Mouse (Mus musculus) ES-E14 (cell line): ENCODE measurements around the gene Dmxl2.

Experiments
- CHD2 ChIP-seq: IDR thresholded peaks from 2 replicates; pipeline ENCODE4 v1.6.1; 2014; ENCODE audit warnings: mild to moderate bottlenecking, low read depth, low read length, inconsistent platforms
- HCFC1 ChIP-seq: IDR thresholded peaks from 2 replicates; pipeline ENCODE4 v1.6.1; 2012; ENCODE audit warnings: low read length, inconsistent platforms, borderline replicate concordance; ENCODE audit not compliant: insufficient read depth
- MAFK ChIP-seq: IDR thresholded peaks from 2 replicates; pipeline ENCODE4 v1.6.1; 2014; ENCODE audit warnings: mild to moderate bottlenecking, low read depth, low read length, inconsistent platforms; ENCODE audit not compliant: insufficient read depth
- ZC3H11A ChIP-seq: IDR thresholded peaks from 2 replicates; pipeline ENCODE4 v1.6.1; 2012; ENCODE audit warnings: low read depth, mild to moderate bottlenecking, inconsistent platforms, low read length, borderline replicate concordance

GRCm38 (mm10) chr9:54529950-54530349, 28.5 kb upstream of the Dmxl2 start:
- TF ChIP-seq ZC3H11A (no peak), CHD2 (no peak), MAFK (no peak), HCFC1 (no peak)
